In the genomic region with DNA sequence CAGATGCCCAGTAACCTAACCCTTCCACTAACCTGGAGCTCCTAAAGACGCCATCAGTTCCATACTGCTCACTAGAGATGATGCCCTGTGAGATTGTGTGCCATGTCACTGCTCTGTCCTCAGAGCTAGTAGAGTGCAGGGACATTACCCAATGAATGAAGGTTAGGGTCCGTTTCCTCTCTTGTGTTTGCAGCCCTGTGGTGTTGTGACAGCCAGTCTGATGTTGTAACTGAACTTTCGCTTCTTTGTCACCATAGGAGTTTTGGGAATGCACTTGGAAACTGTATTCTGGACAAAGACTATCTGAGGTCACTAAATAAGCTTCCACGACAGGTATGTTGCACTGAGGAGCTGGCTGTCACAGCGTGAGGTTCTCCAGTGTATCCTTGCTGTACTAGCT, we compare ENCODE assay signal across 27 mouse cellular contexts. TPM values are rescaled to one million over a fixed set of nuclear protein-coding genes. Genes with fewer than 3 reads are reported as not detected.
DNase-seq lines count a peak whose midpoint lies in the region; ATAC-seq and TF ChIP-seq lines count a peak whose summit lies in the region.
"Had no signal": no experiment of that assay in that cellular context is flagged by ENCODE, and none has a peak within 500 bp of the region (broad histone marks: within the 10 kb centered on the region; RNA-seq: fewer than 3 reads in every experiment).

No protein-coding gene starts in this region.

- peaks cover 47% of the 10 kb centered on the region for H3K36me3 ChIP-seq in liver, postnatal 0 days (replicated peaks; ENCODE audit: insufficient read depth, low read length)
- H3K36me3 ChIP-seq in forebrain, embryonic 13.5 days (ENCODE audit: poor library complexity, severe bottlenecking): peaks cover 82% of the 10 kb centered on the region

- peak; percentile 85 for ATAC-seq in liver, postnatal 0 days
- peak; percentile 64 for ATAC-seq in megakaryocyte, adult 5-6 weeks (ENCODE audit: poor library complexity, severe bottlenecking)
- ATAC-seq in forebrain, embryonic 13.5 days: no peak
- ATAC-seq: forebrain, embryonic 14.5 days; forebrain, postnatal 0 days; hindbrain, postnatal 0 days; inflammation-experienced regulatory T-cells, adult 6 months; Patski had no signal

- TF ChIP-seq CTCF in liver, postnatal 0 days (IDR thresholded peaks at IDR 0.05; ENCODE audit: low read depth): no peak

- H3K9me3 ChIP-seq in liver, postnatal 0 days (ENCODE audit: low read length): no peaks in the 10 kb centered on the region
- H3K9me3 ChIP-seq in forebrain, embryonic 13.5 days (replicated peaks): no peaks in the 10 kb centered on the region
- H3K9me3 ChIP-seq: forebrain, embryonic 10.5 days; G1E; heart, embryonic 10.5 days; heart, embryonic 13.5 days had no signal

- H3K4me1 ChIP-seq in liver, postnatal 0 days (ENCODE audit: insufficient read depth): peaks cover 7% of the 10 kb centered on the region
- no peaks in the 10 kb centered on the region for H3K4me1 ChIP-seq in forebrain, embryonic 13.5 days
- H3K4me1 ChIP-seq: forebrain, embryonic 10.5 days; heart, embryonic 10.5 days; heart, embryonic 13.5 days had no signal

- DNase-seq in heart, adult 11 months: peak; percentile 68
- no peak for DNase-seq in heart, adult 9 months (ENCODE audit: low spot score in 2 of 2)
- DNase-seq in liver, postnatal 0 days: no peak
- no peak for DNase-seq in liver
- DNase-seq in cerebellum, adult 9-11 months: no peak
- DNase-seq: adrenal gland, adult 2 months; adrenal gland, postnatal 14 days; B cell, adult 2 months; cerebellum, adult 11-12 months; cerebellum, adult 8-10 months; cerebellum, postnatal 14 days; forebrain, postnatal 0 days; gastrocnemius, postnatal 25 days; heart, postnatal 14 days; heart, postnatal 4 days had no signal

- H3K4me3 ChIP-seq in liver, postnatal 0 days (ENCODE audit: low read depth, low read length): no peak overlapping the region
- H3K4me3 ChIP-seq in forebrain, embryonic 13.5 days: no peak overlapping the region
- H3K4me3 ChIP-seq: forebrain, embryonic 10.5 days; heart, embryonic 10.5 days; heart, embryonic 13.5 days had no signal

- H3K4me2 ChIP-seq in liver, postnatal 0 days (ENCODE audit: low read depth, low read length): 0 out of 2 replicates have a peak overlapping the region, but pooled peaks have one; percentile 26
- no peak overlapping the region for H3K4me2 ChIP-seq in forebrain, embryonic 13.5 days
- H3K4me2 ChIP-seq: heart, embryonic 13.5 days; hindbrain, embryonic 14.5 days had no signal

- no peaks in the 10 kb centered on the region for H3K27me3 ChIP-seq in liver, postnatal 0 days (ENCODE audit: insufficient read depth, low read length)
- H3K27me3 ChIP-seq in forebrain, embryonic 13.5 days: no peaks in the 10 kb centered on the region
- H3K27me3 ChIP-seq: CH12.LX; heart, embryonic 13.5 days; Patski had no signal

- WGBS in liver, postnatal 0 days (ENCODE audit: insufficient replicate concordance): 65% methylated on average over 5 of the region's 5 CpGs
- 89% methylated on average over 5 of the region's 5 CpGs for WGBS in forebrain, embryonic 13.5 days

- peak overlapping the region; percentile 46 for H3K27ac ChIP-seq in liver, postnatal 0 days (ENCODE audit: low read depth)
- no peak overlapping the region for H3K27ac ChIP-seq in forebrain, embryonic 13.5 days
- H3K27ac ChIP-seq: forebrain, embryonic 10.5 days; heart, embryonic 10.5 days; heart, embryonic 13.5 days; hindbrain, embryonic 14.5 days; hindbrain, postnatal 0 days had no signal

- no peak for TF ChIP-seq EP300 in liver, postnatal 0 days (IDR thresholded peaks at IDR 0.05; ENCODE audit: low read depth)

- no peak overlapping the region for H3K9ac ChIP-seq in liver, postnatal 0 days (replicated peaks)
- no peak overlapping the region for H3K9ac ChIP-seq in forebrain, embryonic 13.5 days
- H3K9ac ChIP-seq: forebrain, postnatal 0 days; heart, embryonic 13.5 days; hindbrain, embryonic 14.5 days had no signal

RNA-seq across cellular contexts. Expression of a gene that starts 13.2 kb away (rescaled TPM):
- 4.9 and 5.9 TPM in 2 replicates for polyA plus RNA-seq in liver, postnatal 0 days (2015; fragmentation: Nextera tagmentation; extraction: Ambion mirVana)
- total RNA-seq in megakaryocyte, adult 5-6 weeks (2015): 19.2 and 19.9 TPM in 2 replicates
- total RNA-seq in megakaryocyte, adult 5-6 weeks (2017): 12.4 and 13.2 TPM in 2 replicates
- 22.3 and 25.7 TPM in 2 replicates for polyA plus RNA-seq in forebrain, embryonic 13.5 days (2015; fragmentation: Nextera tagmentation; extraction: Ambion mirVana)
